Mouse (Mus musculus) mesoderm, embryonic 11.5 days (tissue): Measurements from ENCODE around the gene Hcn3.

Source experiments
- DNase-seq: peaks from one replicate; pipeline ENCODE4 v3.0.0-alpha.2; 2012; ENCODE audit warnings: low read depth, low spot score

Gene Hcn3

GRCm38 (mm10) chr3:89159616-89160344 lies at the start of gene Hcn3:
Hcn3 (minus strand) TSS chr3:89160196.
- peak; percentile 86 for DNase-seq

- DNase-seq: no peak
These were observed 49.7 kb upstream of the Hcn3 start for GRCm38 (mm10) chr3:89209731-89210130.

- no peak for DNase-seq
These were observed 48.7 kb upstream of the Hcn3 start for GRCm38 (mm10) chr3:89208736-89209135.

GRCm38 (mm10) chr3:89208075-89208657 lies 48.2 kb upstream of the Hcn3 start:
- DNase-seq: no peak

- DNase-seq: no peak
These were observed 46.7 kb upstream of the Hcn3 start for GRCm38 (mm10) chr3:89206695-89207094.

GRCm38 (mm10) chr3:89206079-89206478 lies 46.1 kb upstream of the Hcn3 start:
- DNase-seq: no peak

GRCm38 (mm10) chr3:89203142-89203514 lies 43.1 kb upstream of the Hcn3 start:
- DNase-seq: no peak

GRCm38 (mm10) chr3:89202253-89203141 lies 42.5 kb upstream of the Hcn3 start, which contains the start of gene Gba:
Gba (plus strand) TSS chr3:89202928.
- DNase-seq: peak; percentile 90

- no peak for DNase-seq
These were observed 39.8 kb upstream of the Hcn3 start for GRCm38 (mm10) chr3:89199839-89200238.

GRCm38 (mm10) chr3:89195979-89196877 lies 36.2 kb upstream of the Hcn3 start:
- DNase-seq: peak; percentile 95

- no peak for DNase-seq
These were observed 33.9 kb upstream of the Hcn3 start for GRCm38 (mm10) chr3:89193853-89194252.

GRCm38 (mm10) chr3:89193351-89193750 lies 33.4 kb upstream of the Hcn3 start:
- DNase-seq: no peak

- DNase-seq: no peak
These were observed 30.4 kb upstream of the Hcn3 start for GRCm38 (mm10) chr3:89190436-89190835.

- DNase-seq: no peak
These were observed 28.5 kb upstream of the Hcn3 start for GRCm38 (mm10) chr3:89188478-89188875.

GRCm38 (mm10) chr3:89187690-89188477 lies 27.9 kb upstream of the Hcn3 start:
- DNase-seq: no peak

GRCm38 (mm10) chr3:89187197-89187596 lies 27.2 kb upstream of the Hcn3 start:
- DNase-seq: no peak

GRCm38 (mm10) chr3:89183959-89184315 lies 23.9 kb upstream of the Hcn3 start:
- DNase-seq: no peak

GRCm38 (mm10) chr3:89183058-89183958 lies 23.3 kb upstream of the Hcn3 start, which contains the start of gene Fam189b:
Fam189b (plus strand) TSS chr3:89183143.
- DNase-seq: peak; percentile 90

- no peak for DNase-seq
These were observed 22.6 kb upstream of the Hcn3 start for GRCm38 (mm10) chr3:89182531-89183057.
